Mouse (Mus musculus): ENCODE data around the gene Pik3r2.

Pik3r2 gene

DNA sequence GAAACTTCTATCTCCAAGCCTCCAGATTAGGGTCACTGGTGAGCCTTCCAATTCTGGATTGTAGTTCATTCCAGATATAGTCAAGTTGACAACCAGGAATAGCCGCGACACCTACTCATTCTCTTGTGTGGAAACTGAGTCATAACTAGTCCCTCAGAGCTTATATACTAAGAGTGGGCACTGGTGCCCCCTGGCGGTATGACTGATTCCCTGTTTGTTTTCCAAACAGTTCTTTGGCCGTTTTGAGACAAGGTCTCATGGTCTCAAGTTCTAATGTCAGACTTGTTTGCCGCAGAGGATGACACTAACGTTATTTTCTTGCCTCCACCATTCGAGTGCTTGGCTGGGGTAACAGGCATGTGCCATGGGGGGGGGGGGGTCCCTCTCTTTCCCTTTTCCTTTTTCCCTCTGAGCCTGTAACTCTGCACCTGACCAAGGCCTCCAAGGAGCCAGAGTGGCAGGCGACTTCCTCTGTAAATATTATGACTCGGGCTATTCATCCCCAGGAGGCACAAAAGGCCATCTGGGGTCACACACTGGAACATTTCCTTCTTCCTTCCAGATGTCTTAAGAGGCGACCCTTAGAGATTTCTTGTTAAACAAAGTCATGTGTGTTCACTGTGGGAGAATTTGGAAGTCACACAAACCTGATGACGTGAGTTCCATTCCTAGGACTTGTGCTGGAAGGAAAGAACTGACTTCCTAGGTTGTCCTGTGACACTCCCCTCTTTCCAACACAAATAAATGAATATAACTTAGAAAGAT lies 24.3 kb downstream of the Pik3r2 start:
- POLR2A ChIA-PET, result interaction anchor here (0.6 to 14.5 kb wide), 37 partner anchors 9 to 145 kb away, joined by 3 to 148 read pairs (median 5); partner anchors contain the start of genes Jund (in 3 of the 4), Arrdc2 (in 2 of the 4), Pde4c (in 2 of the 4) and Lsm4 (in 1 of the 4)
- CTCF ChIA-PET, result interaction anchor here (0.5 to 7.8 kb wide), 47 partner anchors 9 to 298 kb away, joined by 3 to 79 read pairs (median 4); partner anchors contain the start of genes Gm3336 (in 4 of the 4), Lsm4 (in 2 of the 4), Mpv17l2 (in 2 of the 4) and Pde4c (in 2 of the 4)

GRCm38 (mm10) chr8:70750128-70750680 lies 26.3 kb downstream of the Pik3r2 start:
- CTCF ChIA-PET, result interaction anchor here in 2 of 4 experiments (0.7 to 2.8 kb wide), 5 partner anchors 14 to 95 kb away, joined by 3 to 8 read pairs (median 3); no protein-coding TSS in a partner anchor
- POLR2A ChIA-PET, result interaction anchor here in 2 of 4 experiments (1.0 to 14.5 kb wide), 5 partner anchors 15 to 89 kb away, joined by 3 to 148 read pairs (median 3); partner anchors contain the start of genes Arrdc2 (in 1 of the 2), Jund (in 1 of the 2) and Mpv17l2 (in 1 of the 2)

- ChIA-PET CTCF (interaction anchor here in 1 of 4 experiments (0.7 to 1.7 kb wide), 4 partner anchors 15 to 96 kb away, joined by 3 read pairs; partner anchors contain the start of gene Gm3336), POLR2A (interaction anchor here in 3 of 4 experiments (0.5 to 14.5 kb wide), 10 partner anchors 12 to 104 kb away, joined by 3 to 148 read pairs (median 4); partner anchors contain the start of genes Jund (in 2 of the 3), Arrdc2 (in 1 of the 3) and Mpv17l2 (in 1 of the 3))
Measured at GRCm38 (mm10) chr8:70749097-70749674, 27.3 kb downstream of the Pik3r2 start.

DNA sequence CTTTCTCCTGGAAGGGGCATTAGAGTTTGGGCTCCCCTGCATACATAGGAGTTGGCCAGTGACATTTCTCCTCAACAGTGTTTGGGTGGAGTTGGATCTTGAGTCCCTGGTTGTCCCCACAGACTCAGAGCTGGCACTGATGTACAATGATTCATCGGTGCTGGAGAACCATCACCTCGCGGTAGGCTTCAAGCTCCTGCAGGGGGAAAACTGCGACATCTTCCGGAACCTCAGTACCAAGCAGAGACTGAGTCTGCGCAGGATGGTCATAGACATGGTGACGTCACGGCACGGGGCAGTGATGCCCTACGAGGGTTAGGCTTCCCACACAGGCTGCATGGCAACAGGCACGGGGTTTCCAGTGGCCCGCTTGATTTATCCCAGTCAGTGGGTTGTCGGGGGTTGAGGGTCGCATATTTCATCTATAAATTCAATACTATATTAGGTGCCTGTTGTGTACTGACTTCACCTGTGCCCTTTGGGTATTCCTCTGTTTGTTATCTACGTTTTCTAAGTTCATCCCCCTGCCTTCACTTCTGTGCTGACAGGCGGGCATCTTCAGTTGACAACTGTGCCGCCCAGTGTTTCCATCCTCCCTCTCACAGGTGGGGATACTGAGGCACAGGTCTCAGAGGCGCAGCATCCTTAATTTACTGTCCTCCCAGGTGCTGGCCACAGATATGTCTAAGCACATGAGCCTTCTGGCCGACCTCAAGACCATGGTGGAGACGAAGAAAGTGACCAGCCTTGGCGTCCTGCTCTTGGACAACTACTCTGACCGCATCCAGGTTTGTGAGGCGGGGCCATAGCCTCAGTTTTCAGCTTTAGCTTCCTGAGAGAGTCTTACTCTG lies 28.0 kb downstream of the Pik3r2 start:
- CTCF ChIA-PET, result interaction anchor here in 1 of 4 experiments (1.0 to 1.7 kb wide), 2 partner anchors 16 to 30 kb away, joined by 3 read pairs; partner anchors contain the start of gene Gm3336

GRCm38 (mm10) chr8:70747211-70747890 lies 29.2 kb downstream of the Pik3r2 start:
- ChIA-PET POLR2A (interaction anchor here in 3 of 4 experiments (0.8 to 14.5 kb wide), 10 partner anchors 9 to 92 kb away, joined by 3 to 148 read pairs (median 4); partner anchors contain the start of genes Arrdc2 (in 2 of the 3), Jund (in 1 of the 3), Mpv17l2 (in 1 of the 3) and Pik3r2 (in 1 of the 3)), CTCF (interaction anchor here in 2 of 4 experiments (0.8 to 1.2 kb wide), 2 partner anchors 17 kb away, joined by 3 to 4 read pairs; no protein-coding TSS in a partner anchor)

More for the DNA sequence above, 28.0 kb downstream of the Pik3r2 start:
- POLR2A ChIA-PET, result interaction anchor here in 3 of 4 experiments (0.6 to 14.5 kb wide), 9 partner anchors 10 to 91 kb away, joined by 3 to 148 read pairs (median 3); partner anchors contain the start of genes Arrdc2 (in 2 of the 3), Jund (in 2 of the 3) and Mpv17l2 (in 2 of the 3)

GRCm38 (mm10) chr8:70746676-70747075 lies 29.8 kb downstream of the Pik3r2 start:
- POLR2A ChIA-PET, result interaction anchor here in 3 of 4 experiments (0.8 to 14.5 kb wide), 11 partner anchors 8 to 142 kb away, joined by 3 to 148 read pairs (median 4); partner anchors contain the start of genes Arrdc2 (in 1 of the 3), Jund (in 1 of the 3), Mpv17l2 (in 1 of the 3) and Pik3r2 (in 1 of the 3)
- CTCF ChIA-PET, result interaction anchor here in 2 of 4 experiments (0.8 to 1.2 kb wide), 2 partner anchors 11 to 17 kb away, joined by 3 to 4 read pairs; no protein-coding TSS in a partner anchor

- ChIA-PET CTCF (interaction anchor here in 2 of 4 experiments (0.8 to 1.5 kb wide), 3 partner anchors 12 to 27 kb away, joined by 3 to 4 read pairs (median 4); partner anchors contain the start of gene Gm3336 (in 1 of the 2)), POLR2A (interaction anchor here in 3 of 4 experiments (0.5 to 14.5 kb wide), 9 partner anchors 9 to 99 kb away, joined by 3 to 148 read pairs (median 4); partner anchors contain the start of genes Arrdc2 (in 1 of the 3), Mpv17l2 (in 1 of the 3) and Rab3a (in 1 of the 3))
Measured at GRCm38 (mm10) chr8:70745691-70746220, 30.8 kb downstream of the Pik3r2 start.

GRCm38 (mm10) chr8:70744806-70745205 lies 31.7 kb downstream of the Pik3r2 start:
- POLR2A ChIA-PET, result interaction anchor here in 3 of 4 experiments (1.0 to 14.5 kb wide), 9 partner anchors 10 to 94 kb away, joined by 3 to 148 read pairs (median 8); partner anchors contain the start of genes Arrdc2 (in 1 of the 3), Jund (in 1 of the 3), Mpv17l2 (in 1 of the 3) and Rab3a (in 1 of the 3)

DNA sequence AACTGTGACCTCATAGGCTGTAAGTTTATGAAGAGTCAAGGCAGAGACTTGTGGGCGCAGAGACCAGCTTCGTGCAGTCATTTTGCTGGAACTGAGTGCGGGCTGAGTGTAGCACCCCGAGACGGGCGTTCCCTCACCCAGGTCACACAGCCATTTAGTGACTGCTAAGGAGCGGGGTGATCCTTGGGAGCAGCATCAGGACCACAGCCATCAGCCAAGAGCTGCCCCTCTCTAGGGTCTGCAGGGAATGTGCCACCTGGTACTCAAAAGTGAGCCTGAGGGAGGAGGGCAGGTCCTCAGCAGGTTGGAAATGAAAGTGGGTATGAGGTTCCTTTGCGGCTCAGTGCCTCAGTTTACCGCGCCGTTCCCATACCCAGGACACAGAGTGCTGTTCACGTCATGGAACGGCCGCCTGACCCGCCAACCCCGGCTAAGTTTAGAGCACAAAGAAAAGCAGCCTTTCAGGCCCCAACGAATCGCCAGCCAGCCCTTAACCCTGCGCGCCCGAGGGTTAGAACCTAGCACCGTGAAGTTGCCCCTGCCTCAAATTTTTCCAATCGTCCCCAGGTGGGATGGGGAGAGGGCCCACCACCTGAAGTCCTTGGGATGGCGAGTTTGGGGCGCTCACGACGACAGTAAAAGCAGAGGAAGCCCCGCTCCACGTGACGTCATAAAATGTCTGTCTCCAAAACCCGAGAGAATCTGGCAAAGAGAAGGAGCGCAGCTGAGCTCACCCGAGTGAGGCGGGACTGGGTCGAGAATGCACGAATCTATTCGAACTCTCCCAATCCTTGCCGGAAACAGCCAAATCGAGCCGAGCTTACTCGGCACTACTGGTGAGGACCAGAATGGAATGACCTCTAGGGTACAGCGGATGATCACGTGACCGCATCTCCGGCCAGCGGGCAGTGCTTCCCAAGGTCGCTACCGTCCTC lies 32.6 kb downstream of the Pik3r2 start:
- ChIA-PET CTCF (interaction anchor here in 3 of 4 experiments (0.5 to 2.4 kb wide), 8 partner anchors 8 to 153 kb away, joined by 3 to 11 read pairs (median 4); partner anchors contain the start of gene Rpl18a (in 1 of the 3)), POLR2A (interaction anchor here in 3 of 4 experiments (0.5 to 4.0 kb wide), 25 partner anchors 8 to 135 kb away, joined by 3 to 15 read pairs (median 3); partner anchors contain the start of genes Jund (in 3 of the 3), Pde4c (in 2 of the 3), Arrdc2 (in 1 of the 3) and Lsm4 (in 1 of the 3))

More at GRCm38 (mm10) chr8:70744806-70745205, 31.7 kb downstream of the Pik3r2 start:
- CTCF ChIA-PET, result interaction anchor here in 2 of 4 experiments (0.6 to 1.5 kb wide), 3 partner anchors 18 to 96 kb away, joined by 3 to 4 read pairs (median 3); partner anchors contain the start of gene Gm3336 (in 1 of the 2)

DNA sequence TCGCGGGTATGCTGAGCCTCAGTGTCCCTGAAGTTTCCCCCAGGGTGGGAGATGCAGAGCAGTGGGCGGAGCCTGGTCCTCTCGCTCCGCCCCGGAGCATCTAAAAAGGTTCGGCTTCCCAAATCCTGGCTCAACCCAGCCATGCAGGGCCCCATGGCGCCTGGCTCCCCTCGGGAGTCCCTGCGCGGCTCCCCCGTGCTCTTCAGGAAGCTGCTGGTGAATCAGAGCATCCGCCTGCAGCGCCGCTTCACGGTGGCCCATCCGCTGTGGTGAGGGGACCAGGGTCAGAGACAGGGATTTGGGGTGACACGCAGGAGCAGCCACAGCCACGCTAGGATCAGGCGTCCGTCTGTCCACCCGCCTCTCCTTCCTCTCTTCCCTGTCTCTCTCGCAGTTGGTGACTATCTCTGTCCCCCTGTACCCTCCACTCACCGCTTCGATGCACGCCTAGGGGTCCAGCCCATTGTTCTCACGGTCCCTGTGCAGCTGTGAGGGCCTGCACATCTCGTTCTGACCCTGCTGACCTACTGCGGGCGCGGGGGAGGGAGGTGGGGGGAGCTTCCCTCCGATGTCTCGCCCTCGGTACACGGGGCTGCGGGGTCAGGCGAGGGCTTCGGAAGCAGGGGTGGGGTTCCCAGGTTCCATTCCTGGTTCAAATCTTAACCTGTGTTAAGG lies 33.4 kb downstream of the Pik3r2 start:
- POLR2A ChIA-PET, result interaction anchor here in 3 of 4 experiments (0.6 to 4.0 kb wide), 19 partner anchors 9 to 96 kb away, joined by 3 to 15 read pairs (median 4); partner anchors contain the start of genes Jund (in 3 of the 3), Arrdc2 (in 2 of the 3), Lsm4 (in 1 of the 3) and Pde4c (in 1 of the 3)
- CTCF ChIA-PET, result interaction anchor here in 2 of 4 experiments (0.5 to 2.4 kb wide), 7 partner anchors 9 to 154 kb away, joined by 3 to 11 read pairs (median 3); partner anchors contain the start of gene Rpl18a (in 1 of the 2)

DNA sequence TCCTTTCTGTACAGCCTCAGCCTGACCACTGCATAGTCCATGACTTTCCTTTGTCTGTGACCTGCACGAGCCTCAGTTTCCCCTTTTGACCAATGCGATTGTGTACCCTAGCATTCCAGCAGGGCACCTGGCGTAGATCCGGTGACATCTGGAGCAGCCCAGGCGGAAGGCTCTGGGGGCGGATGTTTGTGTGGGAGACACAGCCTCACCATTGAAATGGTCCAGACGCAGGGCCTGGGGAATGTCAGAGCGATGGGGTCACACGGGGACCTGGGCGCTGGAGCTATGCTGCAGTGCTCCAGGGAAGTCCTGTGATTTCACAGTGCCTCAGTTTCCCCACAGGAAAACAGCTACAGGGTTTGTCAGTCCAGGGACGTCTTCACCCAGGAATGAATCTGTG lies 34.3 kb downstream of the Pik3r2 start:
- ChIA-PET CTCF (interaction anchor here in 2 of 4 experiments (1.3 to 2.4 kb wide), 3 partner anchors 27 to 102 kb away, joined by 3 to 11 read pairs (median 4); partner anchors contain the start of gene Arrdc2 (in 1 of the 2)), POLR2A (interaction anchor here in 2 of 4 experiments (1.0 to 4.0 kb wide), 3 partner anchors 9 to 98 kb away, joined by 3 to 11 read pairs (median 4); partner anchors contain the start of gene Arrdc2 (in 1 of the 2))

GRCm38 (mm10) chr8:70741661-70742060 lies 34.9 kb downstream of the Pik3r2 start:
- ChIA-PET POLR2A (interaction anchor here in 3 of 4 experiments (0.6 to 4.0 kb wide), 6 partner anchors 9 to 98 kb away, joined by 3 to 11 read pairs (median 3); partner anchors contain the start of genes Arrdc2 (in 1 of the 3) and Rab3a (in 1 of the 3)), CTCF (interaction anchor here in 2 of 4 experiments (1.3 to 2.4 kb wide), 3 partner anchors 27 to 103 kb away, joined by 3 to 11 read pairs (median 4); partner anchors contain the start of gene Arrdc2 (in 1 of the 2))

GRCm38 (mm10) chr8:70738211-70738610 lies 38.3 kb downstream of the Pik3r2 start:
- ChIA-PET CTCF (interaction anchor here in 1 of 4 experiments (0.7 kb wide), 1 partner anchor 8 kb away, joined by 3 read pairs; no protein-coding TSS in a partner anchor), POLR2A (interaction anchor here in 2 of 4 experiments (0.9 to 1.6 kb wide), 5 partner anchors 9 to 55 kb away, joined by 3 to 7 read pairs (median 4); partner anchors contain the start of gene Jund (in 1 of the 2))
